Mouse (Mus musculus): ENCODE measurements around the gene Pxdc1. TPM values are rescaled to one million over a fixed set of nuclear protein-coding genes. Genes with fewer than 3 reads are reported as not detected.

Pxdc1 gene
- polyA plus RNA-seq, 1 experiment from 2014 or later, result 19.9 TPM

DNA sequence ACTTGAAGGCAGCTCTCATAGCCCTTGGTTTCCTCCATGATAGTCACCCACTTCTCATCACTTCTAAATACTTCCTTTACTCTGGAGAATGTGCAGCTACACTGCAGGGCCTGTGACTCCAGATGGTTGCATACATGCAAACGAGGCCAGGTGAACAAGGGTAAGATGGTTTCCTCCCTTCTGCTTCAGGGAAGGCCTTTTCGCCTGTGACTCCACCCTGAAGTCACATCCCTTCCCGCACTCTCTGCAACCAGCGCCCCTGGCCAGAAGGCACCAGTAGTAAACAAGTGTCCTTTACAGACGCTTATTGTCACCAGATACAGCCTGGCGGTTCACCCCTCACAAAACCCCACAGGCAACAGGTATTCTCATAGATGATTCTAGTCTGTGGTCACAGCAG lies 2.9 kb downstream of the Pxdc1 start:
- Histone ChIP-seq H3K4me2 (peak overlapping the region; percentile 92), H3K4me3 (peak overlapping the region; percentile 67), H3K27me3 (peaks cover 6% of the 10 kb centered on the region; the same call in 1 of the 2 replicates), H3K4me1 (replicated peaks) (peaks cover 66% of the 10 kb centered on the region), H3K27ac (peak overlapping the region; percentile 88; the same call in 1 of the 2 replicates), H3K36me3 (no peaks in the 10 kb centered on the region), H3K9me3 (replicated peaks) (no peaks in the 10 kb centered on the region), H3K9ac (no peak overlapping the region; the same call in 1 of the 2 replicates)
- no peak for ATAC-seq (replicated peaks; ENCODE audit: insufficient number of reproducible peaks, insufficient read depth, low FRiP score, low read depth)
- WGBS, result 52% methylated on average over 6 of the region's 6 CpGs

DNA sequence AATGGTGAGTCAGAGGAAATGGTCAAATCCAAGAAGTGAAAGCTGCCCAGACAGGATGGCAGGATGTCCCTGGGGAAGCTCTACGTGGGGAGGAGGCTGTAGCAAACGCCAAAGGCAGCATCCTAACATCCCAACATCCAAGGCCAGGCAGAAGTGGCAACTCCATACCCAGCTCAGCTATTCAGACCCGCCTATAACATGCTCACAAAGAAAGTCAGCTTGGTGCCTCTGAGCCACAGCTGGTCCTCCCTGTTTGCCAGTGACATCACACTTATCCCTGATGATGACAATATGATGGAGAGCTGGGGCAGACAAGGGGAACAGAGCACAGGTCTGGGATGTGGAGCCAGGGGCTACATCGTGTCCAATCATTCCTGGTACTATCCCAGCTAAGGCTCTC lies 5.5 kb downstream of the Pxdc1 start:
- Histone ChIP-seq H3K4me3 (no peak overlapping the region), H3K9me3 (replicated peaks) (no peaks in the 10 kb centered on the region), H3K27me3 (peaks cover 6% of the 10 kb centered on the region; the same call in 1 of the 2 replicates), H3K9ac (no peak overlapping the region), H3K27ac (no peak overlapping the region), H3K4me1 (replicated peaks) (peaks cover 66% of the 10 kb centered on the region), H3K4me2 (no peak overlapping the region), H3K36me3 (no peaks in the 10 kb centered on the region)
- WGBS, result 47% methylated on average over 4 of the region's 4 CpGs
- no peak for ATAC-seq (replicated peaks; ENCODE audit: insufficient number of reproducible peaks, insufficient read depth, low FRiP score, low read depth)

DNA sequence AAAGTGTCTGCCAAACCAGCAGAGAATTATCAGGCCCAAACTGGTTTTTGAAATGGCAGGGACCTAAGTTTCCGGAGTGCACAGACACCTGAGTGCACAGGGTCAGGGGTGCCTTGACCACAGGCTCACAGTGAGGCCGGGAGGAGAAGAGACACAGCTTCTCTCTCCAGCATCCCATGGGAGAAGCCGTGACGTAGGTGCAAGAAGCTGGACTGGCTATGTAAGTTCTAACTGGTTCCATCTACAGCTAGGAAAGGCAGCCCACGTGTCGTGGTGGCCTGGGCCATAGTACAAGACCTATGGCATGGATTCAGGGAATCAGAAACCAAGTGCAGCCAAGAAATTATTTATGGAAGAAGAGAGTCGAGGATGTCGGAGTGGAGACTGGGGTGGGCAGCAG lies 6.1 kb downstream of the Pxdc1 start:
- Histone ChIP-seq H3K4me1 (replicated peaks) (peaks cover 60% of the 10 kb centered on the region), H3K4me2 (no peak overlapping the region), H3K9me3 (replicated peaks) (no peaks in the 10 kb centered on the region), H3K27me3 (peaks cover 6% of the 10 kb centered on the region; the same call in 1 of the 2 replicates), H3K9ac (no peak overlapping the region), H3K36me3 (no peaks in the 10 kb centered on the region), H3K4me3 (no peak overlapping the region), H3K27ac (no peak overlapping the region)
- 61% methylated on average over 8 of the region's 8 CpGs for WGBS
- ATAC-seq (replicated peaks; ENCODE audit: insufficient number of reproducible peaks, insufficient read depth, low FRiP score, low read depth), result no peak

DNA sequence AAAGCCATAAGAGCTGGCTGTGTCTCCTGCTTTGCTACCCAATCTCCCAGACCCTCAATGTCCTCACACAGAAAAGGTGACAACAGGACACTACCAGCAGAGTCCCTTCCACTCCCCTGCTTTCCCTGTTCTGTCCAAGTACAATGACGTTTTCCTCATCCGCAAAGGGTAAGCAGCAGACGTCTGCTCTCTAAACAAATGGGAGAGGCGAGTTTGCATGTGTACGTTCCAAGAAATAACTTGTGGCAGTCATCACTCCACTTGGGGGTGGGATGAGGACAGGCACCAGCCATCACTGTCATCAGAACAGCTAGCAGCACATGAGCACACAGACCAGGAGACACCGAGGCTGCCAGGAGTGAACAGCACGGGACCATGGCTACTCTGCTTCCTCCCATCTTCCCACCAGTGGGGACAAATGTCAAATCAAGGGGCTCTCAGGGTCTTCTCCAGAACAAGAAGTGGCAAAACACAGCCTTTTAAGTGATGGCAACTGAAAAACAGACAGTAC lies 7.0 kb downstream of the Pxdc1 start:
- H3K36me3 ChIP-seq, result no peaks in the 10 kb centered on the region
- no peak overlapping the region for H3K9ac ChIP-seq
- no peak overlapping the region for H3K4me3 ChIP-seq
- peaks cover 57% of the 10 kb centered on the region for H3K4me1 ChIP-seq (replicated peaks)
- H3K9me3 ChIP-seq (replicated peaks), result no peaks in the 10 kb centered on the region
- H3K27me3 ChIP-seq, result peaks cover 6% of the 10 kb centered on the region; the same call in 1 of the 2 replicates
- no peak overlapping the region for H3K4me2 ChIP-seq
- no peak for ATAC-seq (replicated peaks; ENCODE audit: insufficient number of reproducible peaks, insufficient read depth, low FRiP score, low read depth)
- no peak overlapping the region for H3K27ac ChIP-seq
- WGBS, result 41% methylated on average over 7 of the region's 7 CpGs

DNA sequence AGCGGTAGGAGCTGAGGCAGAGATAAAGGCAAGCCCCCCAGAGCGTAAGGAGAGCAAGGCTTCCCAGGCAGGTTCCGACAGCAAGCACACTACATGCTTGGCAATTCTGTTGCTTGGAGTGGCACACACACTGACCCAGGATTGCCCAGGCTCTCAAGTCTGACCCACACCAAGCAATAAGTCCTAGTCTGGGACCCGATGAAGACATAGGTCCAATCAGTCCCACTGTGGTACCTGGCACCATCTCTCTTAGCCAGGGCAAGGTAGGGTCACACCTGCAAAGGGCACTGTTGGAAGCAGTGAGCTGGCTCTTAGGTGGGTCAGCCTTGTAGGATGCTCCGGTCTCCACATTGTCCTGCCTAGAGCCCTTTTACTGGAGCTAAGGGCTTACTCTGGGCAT lies 7.8 kb downstream of the Pxdc1 start:
- no peak overlapping the region for H3K9ac ChIP-seq
- WGBS, result 79% methylated on average over 5 of the region's 5 CpGs

DNA sequence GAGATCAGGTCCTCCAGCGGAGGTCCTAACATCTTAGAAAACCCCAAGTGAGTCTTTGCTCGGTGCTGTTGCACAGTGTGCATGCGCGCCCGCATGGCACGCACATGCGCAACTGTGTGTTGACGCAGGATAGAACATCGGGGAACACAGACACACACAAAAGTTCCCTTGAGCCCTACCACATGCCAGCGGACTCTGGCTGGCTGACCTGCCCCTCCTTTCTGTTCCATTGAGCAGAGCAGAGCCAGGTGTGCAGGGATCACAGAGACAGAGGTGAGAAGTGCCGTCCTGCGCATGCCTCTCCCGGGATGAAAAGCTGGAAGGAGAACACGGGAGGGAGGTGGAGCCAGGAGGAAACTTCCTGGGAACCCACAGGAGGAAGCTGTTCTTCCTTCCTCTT lies 8.9 kb downstream of the Pxdc1 start:
- WGBS, result 73% methylated on average over 14 of the region's 14 CpGs
- H3K4me1 ChIP-seq (replicated peaks), result peaks cover 40% of the 10 kb centered on the region
- H3K36me3 ChIP-seq, result no peaks in the 10 kb centered on the region
- H3K9me3 ChIP-seq (replicated peaks), result no peaks in the 10 kb centered on the region
- no peak for ATAC-seq (replicated peaks; ENCODE audit: insufficient number of reproducible peaks, insufficient read depth, low FRiP score, low read depth)
- H3K4me2 ChIP-seq, result no peak overlapping the region
- H3K9ac ChIP-seq, result no peak overlapping the region
- H3K4me3 ChIP-seq, result no peak overlapping the region
- H3K27me3 ChIP-seq, result 0 out of 2 replicates have a peak, but pooled peaks cover 2% of the 10 kb centered on the region
- no peak overlapping the region for H3K27ac ChIP-seq

More for the DNA sequence above, 7.8 kb downstream of the Pxdc1 start:
- H3K4me1 ChIP-seq (replicated peaks), result peaks cover 50% of the 10 kb centered on the region
- H3K4me2 ChIP-seq, result no peak overlapping the region
- no peak for ATAC-seq (replicated peaks; ENCODE audit: insufficient number of reproducible peaks, insufficient read depth, low FRiP score, low read depth)
- no peak overlapping the region for H3K27ac ChIP-seq
- no peaks in the 10 kb centered on the region for H3K9me3 ChIP-seq (replicated peaks)
- peaks cover 6% of the 10 kb centered on the region; the same call in 1 of the 2 replicates for H3K27me3 ChIP-seq
- no peak overlapping the region for H3K4me3 ChIP-seq
- no peaks in the 10 kb centered on the region for H3K36me3 ChIP-seq

DNA sequence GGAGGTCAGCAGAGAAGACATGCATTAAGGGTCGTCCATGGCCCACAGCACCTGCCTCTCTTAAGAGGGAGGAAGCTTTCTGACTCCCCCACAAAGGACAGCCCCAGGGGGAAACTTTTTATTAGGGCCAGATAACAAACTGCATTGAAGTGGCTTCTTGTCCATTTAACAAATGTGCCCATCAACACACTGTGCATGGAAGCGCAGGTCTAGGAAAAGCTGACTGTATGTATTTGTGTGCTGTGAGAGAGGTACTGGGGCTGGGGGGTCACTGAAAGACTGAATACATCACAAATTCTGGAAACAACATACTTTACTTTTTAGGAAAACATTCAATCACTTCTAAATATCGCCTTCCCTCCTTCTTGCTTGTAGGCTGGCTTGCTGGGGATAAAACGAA lies 9.4 kb downstream of the Pxdc1 start:
- peaks cover 35% of the 10 kb centered on the region for H3K4me1 ChIP-seq (replicated peaks)
- H3K27me3 ChIP-seq, result 0 out of 2 replicates have a peak, but pooled peaks cover 2% of the 10 kb centered on the region
- H3K4me3 ChIP-seq, result no peak overlapping the region
- H3K9ac ChIP-seq, result no peak overlapping the region
- H3K36me3 ChIP-seq, result no peaks in the 10 kb centered on the region
- H3K4me2 ChIP-seq, result no peak overlapping the region
- H3K27ac ChIP-seq, result no peak overlapping the region
- 67% methylated on average over 4 of the region's 4 CpGs for WGBS
- no peaks in the 10 kb centered on the region for H3K9me3 ChIP-seq (replicated peaks)
- ATAC-seq (replicated peaks; ENCODE audit: insufficient number of reproducible peaks, insufficient read depth, low FRiP score, low read depth), result no peak

DNA sequence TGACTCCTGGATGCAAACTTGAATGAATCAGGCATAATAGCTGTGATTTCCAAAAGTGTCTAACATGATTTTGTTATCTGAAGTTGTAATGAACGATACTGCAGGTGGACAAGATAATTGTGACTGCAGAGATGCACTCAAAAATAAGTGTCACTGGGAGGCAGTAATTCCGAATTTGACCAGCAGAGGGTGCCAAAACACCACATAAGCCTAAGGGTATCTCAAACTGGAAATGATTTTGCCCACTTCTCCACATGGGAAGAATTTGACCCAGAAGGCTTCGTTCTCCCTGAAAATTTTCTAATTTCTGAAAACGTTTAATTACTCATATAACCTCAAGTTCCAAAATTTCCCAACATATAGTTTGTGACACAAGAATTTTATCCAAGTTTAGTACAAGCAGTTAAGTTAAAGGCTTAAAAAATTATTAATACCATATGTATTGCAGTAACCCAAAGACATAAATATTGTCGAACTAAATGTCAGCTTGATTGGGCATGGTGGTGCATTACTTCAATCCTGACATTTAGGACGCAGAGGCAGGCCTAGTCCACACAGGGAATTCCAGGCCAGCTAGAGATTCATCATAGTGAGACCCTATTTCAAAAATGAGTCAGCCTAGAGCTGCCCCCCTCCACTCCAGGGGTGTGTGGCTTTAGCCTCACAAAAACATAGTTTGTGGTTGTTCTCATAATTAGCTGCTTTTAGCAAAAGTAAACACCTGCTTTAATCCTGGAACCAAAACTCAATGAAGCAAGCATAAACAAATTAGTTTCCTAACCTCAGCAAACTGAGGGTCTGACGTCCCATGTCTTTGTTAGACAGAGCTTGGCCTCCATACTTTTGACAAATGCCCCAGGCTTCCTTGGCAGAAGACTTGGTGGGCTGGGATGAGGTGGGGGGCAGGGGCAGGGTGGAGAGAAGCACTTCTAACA lies 10.1 kb downstream of the Pxdc1 start:
- ATAC-seq (replicated peaks; ENCODE audit: insufficient number of reproducible peaks, insufficient read depth, low FRiP score, low read depth), result no peak
- Histone ChIP-seq H3K27me3 (0 out of 2 replicates have a peak, but pooled peaks cover 2% of the 10 kb centered on the region), H3K4me3 (no peak overlapping the region), H3K27ac (no peak overlapping the region), H3K4me1 (replicated peaks) (peaks cover 31% of the 10 kb centered on the region), H3K4me2 (no peak overlapping the region), H3K9me3 (replicated peaks) (no peaks in the 10 kb centered on the region), H3K36me3 (peaks cover 5% of the 10 kb centered on the region), H3K9ac (no peak overlapping the region)
- WGBS, result 29% methylated on average over 7 of the region's 7 CpGs

DNA sequence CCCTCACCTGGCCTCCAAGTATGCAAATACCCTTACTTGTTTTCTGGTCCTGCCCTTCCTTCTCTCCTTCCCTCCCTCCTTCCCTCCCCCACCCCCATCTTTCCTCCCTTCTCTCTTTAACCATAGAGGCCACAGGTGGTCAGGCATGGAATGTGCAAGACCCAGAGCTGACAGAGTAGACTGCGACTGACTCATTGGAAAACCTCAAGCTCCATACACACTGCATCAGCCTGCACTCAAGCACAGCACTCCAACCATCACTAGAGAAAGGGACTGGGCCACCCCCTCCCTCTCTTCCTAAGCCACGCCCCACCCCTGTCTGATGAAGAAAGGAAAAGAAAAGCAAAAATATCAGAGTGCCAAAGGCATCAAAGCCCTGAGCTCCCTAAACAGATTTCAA lies 12.2 kb downstream of the Pxdc1 start:
- Histone ChIP-seq H3K4me2 (no peak overlapping the region), H3K27me3 (no peaks in the 10 kb centered on the region), H3K4me3 (no peak overlapping the region), H3K9me3 (replicated peaks) (no peaks in the 10 kb centered on the region), H3K4me1 (replicated peaks) (peaks cover 11% of the 10 kb centered on the region), H3K27ac (no peak overlapping the region), H3K36me3 (peaks cover 9% of the 10 kb centered on the region), H3K9ac (no peak overlapping the region)
- ATAC-seq (replicated peaks; ENCODE audit: insufficient number of reproducible peaks, insufficient read depth, low FRiP score, low read depth), result no peak
- WGBS, result 53% methylated on average over 2 of the region's 2 CpGs

DNA sequence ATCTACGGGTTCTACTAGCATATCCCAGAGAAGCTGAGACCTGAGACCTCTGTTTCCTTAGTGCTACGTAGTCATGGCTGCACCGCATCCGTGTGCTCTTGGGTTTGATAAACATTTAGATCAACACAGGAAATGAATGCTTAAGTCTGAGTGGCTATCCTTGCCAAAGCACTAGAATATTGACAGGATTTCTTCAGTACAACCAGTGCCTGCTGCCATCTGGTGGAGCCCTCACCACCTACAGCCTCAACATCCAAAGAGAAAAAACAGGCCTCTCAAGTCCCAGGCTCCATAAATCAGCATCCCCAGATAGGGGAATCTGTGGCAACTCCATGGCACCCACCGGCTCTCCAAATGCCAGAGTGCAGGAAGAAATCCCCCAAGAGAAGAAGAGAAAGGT lies 17.3 kb downstream of the Pxdc1 start:
- H3K27me3 ChIP-seq, result no peaks in the 10 kb centered on the region
- H3K9me3 ChIP-seq (replicated peaks), result no peaks in the 10 kb centered on the region
- H3K9ac ChIP-seq, result no peak overlapping the region
- no peak overlapping the region for H3K4me2 ChIP-seq
- WGBS, result 35% methylated on average over 5 of the region's 5 CpGs
- no peak overlapping the region for H3K4me3 ChIP-seq
- H3K27ac ChIP-seq, result 0 out of 2 replicates have a peak overlapping the region, but pooled peaks have one; percentile 35
- peaks cover 9% of the 10 kb centered on the region for H3K36me3 ChIP-seq
- no peak for ATAC-seq (replicated peaks; ENCODE audit: insufficient number of reproducible peaks, insufficient read depth, low FRiP score, low read depth)
- H3K4me1 ChIP-seq (replicated peaks), result no peaks in the 10 kb centered on the region

DNA sequence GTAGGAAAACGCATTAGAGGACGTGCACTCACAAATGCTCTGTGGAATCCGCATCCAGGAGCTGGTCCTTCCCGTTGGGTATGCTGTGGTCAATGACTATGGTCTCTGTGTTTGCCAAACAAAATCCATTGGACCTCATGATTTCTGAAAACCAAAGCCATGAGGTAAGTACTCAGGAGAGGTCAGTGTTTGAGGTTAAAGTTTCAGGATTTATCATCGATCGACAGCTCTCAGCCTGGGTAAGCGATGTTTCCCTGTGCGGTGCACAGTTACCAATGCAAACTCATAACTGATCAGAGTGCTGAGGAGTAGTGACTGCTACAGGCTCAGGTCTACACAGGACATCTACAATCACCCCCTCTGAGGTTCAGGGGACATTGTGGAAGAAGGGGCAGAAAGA lies 23.0 kb downstream of the Pxdc1 start:
- Histone ChIP-seq H3K9ac (no peak overlapping the region), H3K4me2 (no peak overlapping the region), H3K4me1 (replicated peaks) (no peaks in the 10 kb centered on the region), H3K9me3 (replicated peaks) (no peaks in the 10 kb centered on the region), H3K36me3 (no peaks in the 10 kb centered on the region; the same call in 1 of the 2 replicates), H3K27ac (no peak overlapping the region), H3K27me3 (no peaks in the 10 kb centered on the region), H3K4me3 (no peak overlapping the region)
- ATAC-seq (replicated peaks; ENCODE audit: insufficient number of reproducible peaks, insufficient read depth, low FRiP score, low read depth), result no peak
- WGBS, result 94% methylated on average over 8 of the region's 8 CpGs
